ENCODE assay signal across 9 mouse cellular contexts in genomic region chr6:83161442-83161841, GRCm38 (mm10). TPM values are rescaled to one million over a fixed set of nuclear protein-coding genes. Genes with fewer than 3 reads are reported as not detected.
A peak's percentile ranks its signal among the peaks of the same experiment; 100 is the strongest.
DNase-seq lines count a peak whose midpoint lies in the region; ATAC-seq and TF ChIP-seq lines count a peak whose summit lies in the region.
"Had no signal": no experiment of that assay in that cellular context is flagged by ENCODE, and none has a peak within 500 bp of the region (broad histone marks: within the 10 kb centered on the region; RNA-seq: fewer than 3 reads in every experiment).

No protein-coding gene starts in this region.

- no peaks in the 10 kb centered on the region for H3K27me3 ChIP-seq in liver, adult 2 months (ENCODE audit: control insufficient read depth, insufficient read depth, low read length)
- peaks cover 31% of the 10 kb centered on the region for H3K27me3 ChIP-seq in embryonic facial prominence, embryonic 15.5 days
- peaks cover 13% of the 10 kb centered on the region; the same call in 1 of the 2 replicates for H3K27me3 ChIP-seq in intestine, embryonic 16.5 days (replicated peaks; ENCODE audit: control insufficient read depth, insufficient read depth, low read length)
- peaks cover 38% of the 10 kb centered on the region for H3K27me3 ChIP-seq in neural tube, embryonic 13.5 days

- H3K79me2 ChIP-seq in liver, adult 2 months (ENCODE audit: control insufficient read depth, insufficient read depth, low read length): peaks cover 6% of the 10 kb centered on the region; the same call in 1 of the 2 replicates

- WGBS in liver, adult 2 months: 43% methylated on average over 19 of the region's 19 CpGs
- 10% methylated on average over 19 of the region's 19 CpGs for WGBS in embryonic facial prominence, embryonic 15.5 days
- WGBS in intestine, embryonic 16.5 days: 16% methylated on average over 19 of the region's 19 CpGs
- WGBS in neural tube, embryonic 13.5 days: 8% methylated on average over 19 of the region's 19 CpGs

- DNase-seq in liver, adult 2 months (ENCODE audit: extremely low read depth, low read depth, low spot score): no peak
- DNase-seq in liver: no peak
- DNase-seq in c-Kit-positive CD71-positive TER-119-positive erythroid progenitor cells, embryonic 14.5 days (ENCODE audit: low spot score): no peak
- no peak for DNase-seq in left cerebral cortex, adult 18-20 months (ENCODE audit: low spot score in 2 of 2)
- DNase-seq: cerebellum, postnatal 36 days had no signal

- H3K27ac ChIP-seq in liver, adult 2 months (replicated peaks; ENCODE audit: insufficient read depth, low read depth, low read length): no peak overlapping the region
- no peak overlapping the region for H3K27ac ChIP-seq in embryonic facial prominence, embryonic 15.5 days (replicated peaks)
- no peak overlapping the region for H3K27ac ChIP-seq in intestine, embryonic 16.5 days (ENCODE audit: low read length)
- H3K27ac ChIP-seq in neural tube, embryonic 13.5 days (replicated peaks): no peak overlapping the region

- H3K4me1 ChIP-seq in liver, adult 2 months (ENCODE audit: control insufficient read depth, insufficient read depth, low read length): peaks cover 5% of the 10 kb centered on the region; the same call in 1 of the 2 replicates
- peaks cover 21% of the 10 kb centered on the region for H3K4me1 ChIP-seq in embryonic facial prominence, embryonic 15.5 days
- H3K4me1 ChIP-seq in intestine, embryonic 16.5 days (ENCODE audit: control insufficient read depth, insufficient read depth, low read length): peaks cover 10% of the 10 kb centered on the region
- H3K4me1 ChIP-seq in neural tube, embryonic 13.5 days (replicated peaks): peaks cover 31% of the 10 kb centered on the region

- ATAC-seq in embryonic facial prominence, embryonic 15.5 days (ENCODE audit: insufficient number of reproducible peaks, low FRiP score, low TSS enrichment, low read depth): no peak
- ATAC-seq in intestine, embryonic 16.5 days: no peak
- ATAC-seq in neural tube, embryonic 13.5 days (ENCODE audit: low read depth): no peak
- ATAC-seq in megakaryocyte-erythroid progenitor cell, adult 5-6 weeks (replicated peaks; ENCODE audit: low FRiP score, low TSS enrichment, poor library complexity, severe bottlenecking): no peak

- TF ChIP-seq CTCF in liver, adult 2 months (IDR thresholded peaks at IDR 0.05; ENCODE audit: low read depth, low read length): no peak

- peak overlapping the region; percentile 78 for H3K4me2 ChIP-seq in embryonic facial prominence, embryonic 15.5 days (replicated peaks)
- peak overlapping the region; percentile 94 for H3K4me2 ChIP-seq in intestine, embryonic 16.5 days (ENCODE audit: low read depth, low read length)
- H3K4me2 ChIP-seq in neural tube, embryonic 13.5 days: peak overlapping the region; percentile 43

- H3K9ac ChIP-seq in liver, adult 2 months (ENCODE audit: low read depth, low read length): peak overlapping the region; percentile 84
- peak overlapping the region; percentile 26 for H3K9ac ChIP-seq in embryonic facial prominence, embryonic 15.5 days
- peak overlapping the region; percentile 68 for H3K9ac ChIP-seq in intestine, embryonic 16.5 days (ENCODE audit: low read depth, low read length)
- H3K9ac ChIP-seq in neural tube, embryonic 13.5 days: peak overlapping the region; percentile 17; the same call in 1 of the 2 replicates

- no peak for TF ChIP-seq POLR2A in liver, adult 2 months (IDR thresholded peaks at IDR 0.05; ENCODE audit: extremely low read depth, insufficient read depth, low read length)

- H3K9me3 ChIP-seq in embryonic facial prominence, embryonic 15.5 days (replicated peaks): no peaks in the 10 kb centered on the region
- no peaks in the 10 kb centered on the region for H3K9me3 ChIP-seq in intestine, embryonic 16.5 days (ENCODE audit: control insufficient read depth, low read length)
- H3K9me3 ChIP-seq in neural tube, embryonic 13.5 days: no peaks in the 10 kb centered on the region

- no peaks in the 10 kb centered on the region for H3K36me3 ChIP-seq in liver, adult 2 months (ENCODE audit: control insufficient read depth, insufficient read depth, low read length)
- no peaks in the 10 kb centered on the region for H3K36me3 ChIP-seq in embryonic facial prominence, embryonic 15.5 days
- H3K36me3 ChIP-seq in intestine, embryonic 16.5 days (ENCODE audit: control insufficient read depth, insufficient read depth, low read length): no peaks in the 10 kb centered on the region
- no peaks in the 10 kb centered on the region for H3K36me3 ChIP-seq in neural tube, embryonic 13.5 days

- peak overlapping the region; percentile 44; the same call in 1 of the 2 replicates for H3K4me3 ChIP-seq in liver, adult 2 months (ENCODE audit: insufficient read depth, low read depth, low read length)
- H3K4me3 ChIP-seq in embryonic facial prominence, embryonic 15.5 days (replicated peaks): peak overlapping the region; percentile 39
- peak overlapping the region; percentile 50 for H3K4me3 ChIP-seq in intestine, embryonic 16.5 days (ENCODE audit: low read length)
- peak overlapping the region; percentile 22 for H3K4me3 ChIP-seq in neural tube, embryonic 13.5 days

RNA-seq across cellular contexts. Expression of gene Dctn1, which starts 4.3 kb away (rescaled TPM):
- total RNA-seq in liver, adult 2 months (2014; rRNA removed): 13.5 and 17.1 TPM in 2 replicates
- polyA plus RNA-seq in liver, adult 2 months (2012; rRNA removed): 27.4 and 36.0 TPM in 2 replicates
- 98.7 and 103 TPM in 2 replicates for polyA plus RNA-seq in embryonic facial prominence, embryonic 15.5 days (2015; fragmentation: Nextera tagmentation; extraction: Ambion mirVana)
- polyA plus RNA-seq in intestine, embryonic 16.5 days (2015; fragmentation: Nextera tagmentation; extraction: Ambion mirVana): 73.5 and 84.5 TPM in 2 replicates
- polyA plus RNA-seq in neural tube, embryonic 13.5 days (2015; fragmentation: Nextera tagmentation; extraction: Ambion mirVana): 165 and 176 TPM in 2 replicates
- 100 to 1,000 TPM; 369 to 374 TPM for total RNA-seq in left cerebral cortex, adult 18-20 months (2021)
- 45.8 and 68.1 TPM in 2 replicates for total RNA-seq in megakaryocyte-erythroid progenitor cell, adult 5-6 weeks (2014; fragmentation: Nextera tagmentation)
- 30.5 and 42.4 TPM in 2 replicates for total RNA-seq in megakaryocyte-erythroid progenitor cell, adult 5-6 weeks (2017)

RNA-seq across cellular contexts. Expression of gene 1700003E16Rik, which starts 5.2 kb away (rescaled TPM):
- total RNA-seq in liver, adult 2 months (2014; rRNA removed): 0.09 and 0.13 TPM in 2 replicates
- 0.22 and 0.29 TPM in 2 replicates for polyA plus RNA-seq in liver, adult 2 months (2012; rRNA removed)
- 10.3 and 17.2 TPM in 2 replicates for polyA plus RNA-seq in embryonic facial prominence, embryonic 15.5 days (2015; fragmentation: Nextera tagmentation; extraction: Ambion mirVana)
- 1.9 and 2.4 TPM in 2 replicates for polyA plus RNA-seq in intestine, embryonic 16.5 days (2015; fragmentation: Nextera tagmentation; extraction: Ambion mirVana)
- polyA plus RNA-seq in neural tube, embryonic 13.5 days (2015; fragmentation: Nextera tagmentation; extraction: Ambion mirVana): 2.1 and 3.3 TPM in 2 replicates
- total RNA-seq in left cerebral cortex, adult 18-20 months (2021): 10 to 100 TPM; 33.9 to 35.7 TPM
- total RNA-seq in megakaryocyte-erythroid progenitor cell, adult 5-6 weeks (2014; fragmentation: Nextera tagmentation): 0.52 TPM in 1 of 2 replicates, not detected in the other
- not detected in 2 replicates for total RNA-seq in megakaryocyte-erythroid progenitor cell, adult 5-6 weeks (2017)

RNA-seq across cellular contexts. Expression of gene Wdr54, which starts 5.2 kb away (rescaled TPM):
- 0.13 and 0.28 TPM in 2 replicates for total RNA-seq in liver, adult 2 months (2014; rRNA removed)
- polyA plus RNA-seq in liver, adult 2 months (2012; rRNA removed): 1.7 and 2.4 TPM in 2 replicates
- 7.9 and 12.0 TPM in 2 replicates for polyA plus RNA-seq in embryonic facial prominence, embryonic 15.5 days (2015; fragmentation: Nextera tagmentation; extraction: Ambion mirVana)
- polyA plus RNA-seq in intestine, embryonic 16.5 days (2015; fragmentation: Nextera tagmentation; extraction: Ambion mirVana): 2.9 and 4.6 TPM in 2 replicates
- 14.9 and 16.0 TPM in 2 replicates for polyA plus RNA-seq in neural tube, embryonic 13.5 days (2015; fragmentation: Nextera tagmentation; extraction: Ambion mirVana)
- 10 to 100 TPM; 33.0 to 33.3 TPM for total RNA-seq in left cerebral cortex, adult 18-20 months (2021)
- 4.5 TPM in 1 of 2 replicates, not detected in the other for total RNA-seq in megakaryocyte-erythroid progenitor cell, adult 5-6 weeks (2014; fragmentation: Nextera tagmentation)
- total RNA-seq in megakaryocyte-erythroid progenitor cell, adult 5-6 weeks (2017): not detected in 2 replicates

RNA-seq across cellular contexts. Expression of gene Rtkn, which starts 26.2 kb away (rescaled TPM):
- total RNA-seq in liver, adult 2 months (2014; rRNA removed): 4.7 and 6.9 TPM in 2 replicates
- 12.2 and 17.4 TPM in 2 replicates for polyA plus RNA-seq in liver, adult 2 months (2012; rRNA removed)
- polyA plus RNA-seq in embryonic facial prominence, embryonic 15.5 days (2015; fragmentation: Nextera tagmentation; extraction: Ambion mirVana): 62.8 and 63.2 TPM in 2 replicates
- 24.4 and 26.1 TPM in 2 replicates for polyA plus RNA-seq in intestine, embryonic 16.5 days (2015; fragmentation: Nextera tagmentation; extraction: Ambion mirVana)
- 18.9 and 20.7 TPM in 2 replicates for polyA plus RNA-seq in neural tube, embryonic 13.5 days (2015; fragmentation: Nextera tagmentation; extraction: Ambion mirVana)
- 10 to 100 TPM; 88.3 to 88.8 TPM for total RNA-seq in left cerebral cortex, adult 18-20 months (2021)
- total RNA-seq in megakaryocyte-erythroid progenitor cell, adult 5-6 weeks (2014; fragmentation: Nextera tagmentation): 0.49 TPM in 1 of 2 replicates, not detected in the other
- 0.42 TPM in 1 of 2 replicates, not detected in the other for total RNA-seq in megakaryocyte-erythroid progenitor cell, adult 5-6 weeks (2017)

RNA-seq across cellular contexts. Expression of gene Ino80b, which starts 36.2 kb away (rescaled TPM):
- total RNA-seq in liver, adult 2 months (2014; rRNA removed): 9.5 and 10.3 TPM in 2 replicates
- polyA plus RNA-seq in liver, adult 2 months (2012; rRNA removed): 23.8 and 26.5 TPM in 2 replicates
- 18.2 and 18.5 TPM in 2 replicates for polyA plus RNA-seq in embryonic facial prominence, embryonic 15.5 days (2015; fragmentation: Nextera tagmentation; extraction: Ambion mirVana)
- 8.2 and 8.8 TPM in 2 replicates for polyA plus RNA-seq in intestine, embryonic 16.5 days (2015; fragmentation: Nextera tagmentation; extraction: Ambion mirVana)
- polyA plus RNA-seq in neural tube, embryonic 13.5 days (2015; fragmentation: Nextera tagmentation; extraction: Ambion mirVana): 11.4 and 13.0 TPM in 2 replicates
- 10 to 100 TPM; 23.1 to 26.3 TPM for total RNA-seq in left cerebral cortex, adult 18-20 months (2021)
- 11.2 and 20.1 TPM in 2 replicates for total RNA-seq in megakaryocyte-erythroid progenitor cell, adult 5-6 weeks (2014; fragmentation: Nextera tagmentation)
- 28.8 and 32.8 TPM in 2 replicates for total RNA-seq in megakaryocyte-erythroid progenitor cell, adult 5-6 weeks (2017)

Comparison
In these comparisons a context has a peak if more than half of its experiments do, and no peak if none do; other contexts are left out.
1. H3K9ac ChIP-seq: peak in every context shown above with its lines; median percentile 84 in liver, adult 2 months; 68 in intestine, embryonic 16.5 days; 26 in embryonic facial prominence, embryonic 15.5 days; 17 in neural tube, embryonic 13.5 days.
2. H3K4me2 ChIP-seq: peak in every context shown above with its lines; median percentile 94 in intestine, embryonic 16.5 days; 78 in embryonic facial prominence, embryonic 15.5 days; 43 in neural tube, embryonic 13.5 days.